Mouse (Mus musculus) stomach, embryonic 14.5 days (tissue): Measurements from ENCODE around the gene Ccdc28a. TPM values are rescaled to one million over a fixed set of nuclear protein-coding genes. Genes with fewer than 3 reads are reported as not detected.

Experiments
- ATAC-seq: fragments of 200-750 bp; cut with Nextera tagmentation; 2 replicates; pipeline ENCODE4 v1.8.0; 2017; ENCODE audit warnings: low read depth, moderate TSS enrichment; ENCODE audit not compliant: insufficient number of reproducible peaks, insufficient read depth, low FRiP score
- H3K27ac ChIP-seq: fragments of 300-500 bp; sonication (generic); 2 replicates; pipeline ENCODE4 v1.5.1; 2014; ENCODE audit warnings: mild to moderate bottlenecking, low read length, moderate library complexity, mixed read lengths
- H3K27me3 ChIP-seq: fragments of 300-500 bp; sonication (generic); 2 replicates; pipeline ENCODE4 v1.6.1; 2014; ENCODE audit warnings: low read length, control low read depth, mixed read lengths; ENCODE audit not compliant: control insufficient read depth, insufficient read depth
- H3K36me3 ChIP-seq: fragments of 300-500 bp; sonication (generic); 2 replicates; pipeline ENCODE4 v1.6.1; 2014; ENCODE audit warnings: mild to moderate bottlenecking, control low read depth, low read length, moderate library complexity, mixed read lengths; ENCODE audit not compliant: control insufficient read depth, insufficient read depth
- H3K4me1 ChIP-seq: fragments of 300-500 bp; sonication (generic); 2 replicates; pipeline ENCODE4 v1.6.1; 2014; ENCODE audit warnings: low read length, control low read depth, mixed read lengths; ENCODE audit not compliant: control insufficient read depth, insufficient read depth
- H3K4me2 ChIP-seq: fragments of 300-500 bp; sonication (generic); replicated peaks from 2 replicates; pipeline ENCODE4 v1.6.1; 2014; ENCODE audit warnings: low read depth, low read length, control low read depth
- H3K4me3 ChIP-seq: fragments of 300-500 bp; sonication (generic); 2 replicates; pipeline ENCODE4 v1.5.1; 2014; ENCODE audit warnings: low read depth, low read length, control low read depth
- H3K9ac ChIP-seq: fragments of 300-500 bp; sonication (generic); replicated peaks from 2 replicates; pipeline ENCODE4 v1.6.1; 2014; ENCODE audit warnings: low read depth, mild to moderate bottlenecking, control low read depth, low read length, moderate library complexity, mixed read lengths
- H3K9me3 ChIP-seq: fragments of 300-500 bp; sonication (generic); 2 replicates; pipeline ENCODE4 v1.6.1; 2016; ENCODE audit warnings: low read depth, low read length, control low read depth; ENCODE audit not compliant: control insufficient read depth
- WGBS: fragments of 180-500 bp; shearing (Covaris S2); extraction: QIAGEN DNeasy Blood & Tissue Kit; methylation state at CpG from one replicate; pipeline ENCODE4 v1.1.7; 2014; 5-methylcytosine and 5-hydroxymethylcytosine counted together
- polyA plus RNA-seq: library from polyadenylated mRNA; unstranded; fragments of >200 nt; fragmentation: Nextera tagmentation; extraction: Ambion mirVana; gene quantifications from 2 replicates; pipeline ENCODE4 v1.2.1, GENCODE M21; 2014

Ccdc28a gene
- polyA plus RNA-seq, 1 experiment from 2014 or later = 14.5 TPM

DNA sequence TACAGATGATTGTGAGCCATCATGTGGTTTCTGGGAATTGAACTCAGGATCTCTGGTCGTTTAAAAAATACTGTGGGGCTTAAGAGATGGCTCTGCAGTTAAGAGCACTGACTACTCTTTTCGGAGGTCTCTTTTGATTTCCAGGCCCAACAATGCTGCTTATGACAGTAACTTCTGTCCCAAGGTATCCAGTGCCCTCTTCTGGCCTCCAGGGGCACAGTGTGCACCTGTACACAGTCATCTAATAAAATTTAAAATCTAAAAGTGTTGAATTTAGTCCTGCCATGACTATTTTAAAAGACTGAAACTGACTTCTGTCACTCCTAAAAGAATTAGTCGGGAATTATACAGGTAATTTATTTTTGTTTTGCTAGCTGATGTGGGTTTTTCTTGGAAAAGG lies 907 bp downstream of the Ccdc28a start:
- Histone ChIP-seq H3K36me3 (no peaks in the 10 kb centered on the region), H3K9me3 (no peaks in the 10 kb centered on the region), H3K4me3 (no peak overlapping the region; the same call in 1 of the 2 replicates), H3K4me2 (no peak overlapping the region), H3K27ac (no peak overlapping the region), H3K4me1 (no peaks in the 10 kb centered on the region), H3K27me3 (no peaks in the 10 kb centered on the region), H3K9ac (no peak overlapping the region)
- WGBS = 47% methylated on average over 3 of the region's 3 CpGs
- no peak for ATAC-seq

GRCm38 (mm10) chr10:18224386-18224785 lies 10.4 kb downstream of the Ccdc28a start:
- H3K27ac ChIP-seq = no peak overlapping the region
- no peaks in the 10 kb centered on the region for H3K9me3 ChIP-seq
- no peaks in the 10 kb centered on the region for H3K27me3 ChIP-seq
- H3K4me1 ChIP-seq = 0 out of 2 replicates have a peak, but pooled peaks cover 4% of the 10 kb centered on the region
- no peak overlapping the region for H3K4me2 ChIP-seq
- no peaks in the 10 kb centered on the region for H3K36me3 ChIP-seq
- no peak for ATAC-seq
- H3K9ac ChIP-seq = no peak overlapping the region
- WGBS = 78% methylated on average over 3 of the region's 3 CpGs
- H3K4me3 ChIP-seq = no peak overlapping the region

DNA sequence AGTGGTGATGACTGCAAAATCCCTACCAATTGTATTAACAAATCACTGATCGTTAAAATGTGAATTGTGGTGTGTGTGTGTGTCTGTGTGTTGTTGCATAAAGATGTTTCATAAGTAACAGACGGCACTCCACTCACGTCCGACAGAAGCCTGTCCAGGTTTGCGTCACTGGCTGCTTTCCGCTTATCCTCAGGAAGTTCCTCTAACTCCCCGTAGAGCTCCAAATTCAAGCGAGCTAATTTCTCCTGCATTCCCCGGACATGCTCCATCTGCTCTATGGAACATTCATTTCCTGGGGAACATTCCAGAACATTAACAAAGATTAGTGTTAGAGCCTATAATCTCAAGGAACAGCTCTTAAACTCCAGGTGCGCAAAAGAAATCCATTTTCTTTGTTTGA lies 15.4 kb downstream of the Ccdc28a start:
- Histone ChIP-seq H3K27me3 (no peaks in the 10 kb centered on the region), H3K4me1 (0 out of 2 replicates have a peak, but pooled peaks cover 1% of the 10 kb centered on the region), H3K27ac (no peak overlapping the region), H3K9me3 (no peaks in the 10 kb centered on the region), H3K4me2 (no peak overlapping the region), H3K36me3 (no peaks in the 10 kb centered on the region), H3K9ac (no peak overlapping the region), H3K4me3 (no peak overlapping the region)
- peak; percentile 14; the same call in 1 of the 2 replicates for ATAC-seq
- 64% methylated on average over 10 of the region's 10 CpGs for WGBS

GRCm38 (mm10) chr10:18214124-18214523 lies 20.7 kb downstream of the Ccdc28a start:
- Histone ChIP-seq H3K4me2 (no peak overlapping the region), H3K9ac (no peak overlapping the region), H3K27me3 (no peaks in the 10 kb centered on the region), H3K4me3 (no peak overlapping the region), H3K27ac (no peak overlapping the region), H3K9me3 (no peaks in the 10 kb centered on the region), H3K4me1 (0 out of 2 replicates have a peak, but pooled peaks cover 7% of the 10 kb centered on the region), H3K36me3 (no peaks in the 10 kb centered on the region)
- peak; percentile 48; the same call in 1 of the 2 replicates for ATAC-seq
- WGBS = 58% methylated on average over 5 of the region's 5 CpGs

GRCm38 (mm10) chr10:18213373-18213772 lies 21.4 kb downstream of the Ccdc28a start:
- WGBS = 64% methylated on average over 4 of the region's 4 CpGs

DNA sequence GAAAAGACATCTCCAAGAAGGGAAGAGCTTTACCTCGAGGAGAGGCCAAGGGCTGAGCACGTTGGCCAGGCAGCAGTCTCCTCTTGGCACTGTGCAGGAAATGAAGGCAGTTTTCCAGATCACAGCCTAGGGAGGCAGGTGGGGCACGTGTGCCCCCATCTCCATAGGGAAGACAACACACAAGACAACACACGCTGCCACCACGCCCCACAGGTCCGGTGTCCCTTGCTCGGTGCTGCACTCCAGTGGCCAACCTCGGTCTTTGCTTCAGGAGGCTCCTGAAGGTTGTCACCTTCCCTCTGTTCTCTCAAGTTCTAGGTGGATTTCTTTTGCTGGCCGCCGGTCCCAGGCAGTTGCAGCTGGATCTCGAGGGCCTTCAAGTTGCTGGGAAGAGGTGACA lies 24.1 kb downstream of the Ccdc28a start, which contains the start of gene Ect2l:
Gene Ect2l, minus strand, starts transcription at position 165 of the 400 bp plus-strand sequence.
- no peak within 1 kb of the TSS for H3K27ac ChIP-seq
- H3K9ac ChIP-seq = no peak within 1 kb of the TSS
- no peaks in the 10 kb centered on the region for H3K9me3 ChIP-seq
- peak; percentile 29; the same call in 1 of the 2 replicates for ATAC-seq
- H3K4me2 ChIP-seq = no peak within 1 kb of the TSS; the same call in 1 of the 2 replicates
- WGBS = 8% methylated on average over 11 of the region's 11 CpGs
- no peaks in the 10 kb centered on the region for H3K36me3 ChIP-seq
- H3K4me1 ChIP-seq = 0 out of 2 replicates have a peak, but pooled peaks cover 7% of the 10 kb centered on the region
- H3K4me3 ChIP-seq = no peak within 1 kb of the TSS
- H3K27me3 ChIP-seq = no peaks in the 10 kb centered on the region

More at GRCm38 (mm10) chr10:18213373-18213772, 21.4 kb downstream of the Ccdc28a start:
- Histone ChIP-seq H3K9ac (no peak overlapping the region), H3K36me3 (no peaks in the 10 kb centered on the region), H3K9me3 (no peaks in the 10 kb centered on the region), H3K4me1 (0 out of 2 replicates have a peak, but pooled peaks cover 7% of the 10 kb centered on the region), H3K27ac (no peak overlapping the region), H3K4me2 (no peak overlapping the region), H3K27me3 (no peaks in the 10 kb centered on the region), H3K4me3 (no peak overlapping the region)
- ATAC-seq = no peak

DNA sequence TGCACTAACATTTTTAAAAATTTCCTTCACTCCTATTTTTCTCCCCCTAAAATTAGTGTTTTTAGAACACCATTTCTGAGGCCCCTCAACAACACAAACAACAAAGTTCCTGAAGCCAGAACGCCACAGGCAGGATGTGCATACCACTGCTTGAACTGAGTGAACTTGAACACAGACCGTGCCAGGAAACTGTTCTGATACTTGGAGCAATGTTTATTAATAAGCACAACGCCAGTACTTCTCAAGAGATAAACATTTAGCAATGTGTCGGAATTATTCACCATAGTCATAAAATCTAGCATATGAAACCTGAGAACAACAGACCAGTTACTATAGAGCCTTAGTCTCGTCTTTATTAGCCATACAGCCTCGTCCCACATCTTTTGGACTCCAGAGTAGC lies 24.7 kb downstream of the Ccdc28a start:
- H3K4me1 ChIP-seq = 0 out of 2 replicates have a peak, but pooled peaks cover 7% of the 10 kb centered on the region
- no peaks in the 10 kb centered on the region for H3K36me3 ChIP-seq
- no peak overlapping the region for H3K4me2 ChIP-seq
- H3K9me3 ChIP-seq = no peaks in the 10 kb centered on the region
- no peak overlapping the region for H3K4me3 ChIP-seq
- no peak overlapping the region for H3K27ac ChIP-seq
- no peak for ATAC-seq
- no peaks in the 10 kb centered on the region for H3K27me3 ChIP-seq
- no peak overlapping the region for H3K9ac ChIP-seq
- 45% methylated on average over 6 of the region's 6 CpGs for WGBS

DNA sequence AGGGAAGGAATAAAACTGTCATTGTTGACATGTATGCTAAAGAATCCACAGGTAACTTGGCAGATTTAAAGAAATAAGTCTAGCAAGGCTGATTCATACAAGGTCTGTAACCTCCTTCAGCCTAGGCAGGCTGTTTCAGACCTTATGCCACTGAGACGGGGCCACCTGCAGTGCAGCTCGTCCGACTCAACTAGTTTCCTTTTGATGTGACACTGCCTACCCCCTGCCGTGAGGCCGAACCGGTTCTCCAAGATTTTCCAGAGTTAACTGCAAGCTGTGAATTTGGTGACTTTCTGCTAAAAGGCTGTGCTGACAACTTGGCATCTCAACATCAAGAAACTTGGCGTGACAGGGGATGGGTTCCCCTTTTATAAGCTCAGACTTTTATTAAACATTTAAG lies 30.7 kb downstream of the Ccdc28a start:
- Histone ChIP-seq H3K27ac (no peak overlapping the region), H3K4me3 (no peak overlapping the region), H3K4me2 (no peak overlapping the region), H3K4me1 (0 out of 2 replicates have a peak, but pooled peaks cover 10% of the 10 kb centered on the region), H3K27me3 (no peaks in the 10 kb centered on the region), H3K9ac (no peak overlapping the region), H3K9me3 (no peaks in the 10 kb centered on the region), H3K36me3 (no peaks in the 10 kb centered on the region)
- 18% methylated on average over 7 of the region's 7 CpGs for WGBS
- ATAC-seq = peak; percentile 83

- H3K36me3 ChIP-seq = no peaks in the 10 kb centered on the region
- H3K9me3 ChIP-seq = no peaks in the 10 kb centered on the region
- H3K9ac ChIP-seq = no peak overlapping the region
- WGBS = 78% methylated on average over 3 of the region's 3 CpGs
- H3K4me3 ChIP-seq = no peak overlapping the region
- H3K4me1 ChIP-seq = 0 out of 2 replicates have a peak, but pooled peaks cover 10% of the 10 kb centered on the region
- H3K4me2 ChIP-seq = no peak overlapping the region
- no peak overlapping the region for H3K27ac ChIP-seq
- ATAC-seq = no peak
- H3K27me3 ChIP-seq = no peaks in the 10 kb centered on the region
Measured at GRCm38 (mm10) chr10:18202401-18202800, 32.4 kb downstream of the Ccdc28a start.
